Mouse (Mus musculus) liver, postnatal 0 days (tissue): ENCODE data around the gene Hltf. TPM values are rescaled to one million over a fixed set of nuclear protein-coding genes. Genes with fewer than 3 reads are reported as not detected.

Experiments
- ATAC-seq: fragments of 200-750 bp; cut with Nextera tagmentation; 2 replicates; pipeline ENCODE4 v1.8.0; 2017; ENCODE audit warnings: mild to moderate bottlenecking, moderate library complexity
- DNase-seq: peaks from one replicate; pipeline ENCODE4 v3.0.0-alpha.2; 2016
- H3K27ac ChIP-seq: fragments of 300-500 bp; sonication (generic); 2 replicates; pipeline ENCODE4 v1.5.1; 2014; ENCODE audit warnings: antibody characterized with exemption, moderate library complexity, mild to moderate bottlenecking, low read depth
- H3K27me3 ChIP-seq: fragments of 300-500 bp; sonication (generic); 2 replicates; pipeline ENCODE4 v1.6.1; 2014; ENCODE audit warnings: low read length, control low read depth, mixed read lengths; ENCODE audit not compliant: insufficient read depth
- H3K36me3 ChIP-seq: fragments of 300-500 bp; sonication (generic); replicated peaks from 2 replicates; pipeline ENCODE4 v1.6.1; 2014; ENCODE audit warnings: mild to moderate bottlenecking, control low read depth, low read length, moderate library complexity, mixed read lengths; ENCODE audit not compliant: insufficient read depth
- H3K4me1 ChIP-seq: fragments of 300-500 bp; sonication (generic); 2 replicates; pipeline ENCODE4 v1.6.1; 2014; ENCODE audit warnings: antibody characterized with exemption, mild to moderate bottlenecking, control low read depth; ENCODE audit not compliant: insufficient read depth
- H3K4me2 ChIP-seq: fragments of 300-500 bp; sonication (generic); 2 replicates; pipeline ENCODE4 v1.6.1; 2014; ENCODE audit warnings: low read depth, mild to moderate bottlenecking, low read length, moderate library complexity, mixed read lengths
- H3K4me3 ChIP-seq: fragments of 300-500 bp; sonication (generic); 2 replicates; pipeline ENCODE4 v1.5.1; 2014; ENCODE audit warnings: low read depth, low read length
- H3K9ac ChIP-seq: fragments of 300-500 bp; sonication (generic); replicated peaks from 2 replicates; pipeline ENCODE4 v1.6.1; 2014; ENCODE audit warnings: mild to moderate bottlenecking, moderate library complexity
- H3K9me3 ChIP-seq: fragments of 300-500 bp; sonication (generic); 2 replicates; pipeline ENCODE4 v1.6.1; 2016; ENCODE audit warnings: mild to moderate bottlenecking, control low read depth, low read length, mixed read lengths
- CTCF ChIP-seq: sonication (generic); IDR thresholded peaks from 2 replicates; pipeline ENCODE4 v1.5.1; 2016; ENCODE audit warnings: antibody characterized with exemption, low read depth
- EP300 ChIP-seq: IDR thresholded peaks from 2 replicates; pipeline ENCODE4 v1.6.1; 2016; ENCODE audit warnings: antibody characterized with exemption, low read depth, mild to moderate bottlenecking
- WGBS: fragments of 180-500 bp; shearing (Covaris S2); extraction: QIAGEN DNeasy Blood & Tissue Kit; methylation state at CpG from one replicate; pipeline ENCODE4 v1.1.7; 2014; ENCODE audit not compliant: insufficient replicate concordance; 5-methylcytosine and 5-hydroxymethylcytosine counted together
- polyA plus RNA-seq: library from polyadenylated mRNA; unstranded; fragments of >200 nt; fragmentation: Nextera tagmentation; extraction: Ambion mirVana; gene quantifications from 2 replicates; pipeline ENCODE4 v1.2.1, GENCODE M21; 2015

Hltf gene
- polyA plus RNA-seq, 1 experiment from 2014 or later = 8.2 TPM

DNA sequence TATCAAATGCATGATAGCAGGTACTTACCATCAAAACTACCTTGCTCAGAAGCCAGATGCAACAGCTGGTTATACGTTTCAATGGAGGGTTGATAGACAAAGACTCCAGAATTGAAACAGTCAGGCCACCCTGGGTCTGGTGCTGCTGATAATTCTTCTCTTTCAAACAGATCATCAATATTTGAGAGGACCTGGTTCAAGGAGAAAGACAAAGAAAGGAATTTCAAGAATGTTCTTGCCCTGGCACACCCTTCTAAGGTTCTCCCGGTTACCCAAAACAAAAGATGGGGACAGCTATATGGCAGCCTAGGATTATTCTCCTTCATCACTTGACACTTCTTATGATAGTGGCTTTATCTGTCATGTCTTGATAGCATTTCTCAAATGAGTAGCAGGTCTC is 92.9 kb downstream of the Hltf start:
- DNase-seq (no peak), ATAC-seq (no peak)
- Histone ChIP-seq H3K4me2 (no peak overlapping the region), H3K4me1 (peaks cover 6% of the 10 kb centered on the region; the same call in 1 of the 2 replicates), H3K36me3 (peaks cover 24% of the 10 kb centered on the region), H3K4me3 (no peak overlapping the region), H3K27me3 (no peaks in the 10 kb centered on the region), H3K9ac (no peak overlapping the region), H3K9me3 (no peaks in the 10 kb centered on the region), H3K27ac (no peak overlapping the region)
- TF ChIP-seq EP300 (no peak), CTCF (no peak)
- 85% methylated on average over 2 of the region's 2 CpGs for WGBS

DNA sequence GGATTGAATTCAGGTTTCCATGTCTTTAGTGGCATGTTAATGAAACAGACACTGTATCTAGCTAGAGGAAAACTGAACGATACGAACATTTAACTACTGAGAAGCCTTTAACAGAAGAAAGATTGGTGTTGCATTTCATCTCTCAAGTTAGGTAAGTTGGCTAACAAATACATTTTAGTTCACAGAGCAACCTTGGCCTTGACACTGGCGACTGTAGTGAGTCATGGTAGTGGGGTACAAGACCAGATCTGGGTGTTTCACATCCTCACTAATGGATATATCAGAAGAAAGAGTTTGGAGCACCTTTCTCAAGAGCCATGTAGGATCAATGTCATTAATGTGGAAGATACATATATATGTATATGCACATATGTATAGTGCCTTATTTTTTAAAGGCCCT is 94.0 kb downstream of the Hltf start:
- WGBS = 82% methylated on average over 3 of the region's 3 CpGs
- Histone ChIP-seq H3K9ac (no peak overlapping the region), H3K4me1 (peaks cover 6% of the 10 kb centered on the region; the same call in 1 of the 2 replicates), H3K4me2 (no peak overlapping the region), H3K36me3 (peaks cover 19% of the 10 kb centered on the region), H3K27ac (no peak overlapping the region), H3K4me3 (no peak overlapping the region), H3K27me3 (no peaks in the 10 kb centered on the region), H3K9me3 (no peaks in the 10 kb centered on the region)
- TF ChIP-seq CTCF (no peak), EP300 (no peak)
- no peak for ATAC-seq
- no peak for DNase-seq

DNA sequence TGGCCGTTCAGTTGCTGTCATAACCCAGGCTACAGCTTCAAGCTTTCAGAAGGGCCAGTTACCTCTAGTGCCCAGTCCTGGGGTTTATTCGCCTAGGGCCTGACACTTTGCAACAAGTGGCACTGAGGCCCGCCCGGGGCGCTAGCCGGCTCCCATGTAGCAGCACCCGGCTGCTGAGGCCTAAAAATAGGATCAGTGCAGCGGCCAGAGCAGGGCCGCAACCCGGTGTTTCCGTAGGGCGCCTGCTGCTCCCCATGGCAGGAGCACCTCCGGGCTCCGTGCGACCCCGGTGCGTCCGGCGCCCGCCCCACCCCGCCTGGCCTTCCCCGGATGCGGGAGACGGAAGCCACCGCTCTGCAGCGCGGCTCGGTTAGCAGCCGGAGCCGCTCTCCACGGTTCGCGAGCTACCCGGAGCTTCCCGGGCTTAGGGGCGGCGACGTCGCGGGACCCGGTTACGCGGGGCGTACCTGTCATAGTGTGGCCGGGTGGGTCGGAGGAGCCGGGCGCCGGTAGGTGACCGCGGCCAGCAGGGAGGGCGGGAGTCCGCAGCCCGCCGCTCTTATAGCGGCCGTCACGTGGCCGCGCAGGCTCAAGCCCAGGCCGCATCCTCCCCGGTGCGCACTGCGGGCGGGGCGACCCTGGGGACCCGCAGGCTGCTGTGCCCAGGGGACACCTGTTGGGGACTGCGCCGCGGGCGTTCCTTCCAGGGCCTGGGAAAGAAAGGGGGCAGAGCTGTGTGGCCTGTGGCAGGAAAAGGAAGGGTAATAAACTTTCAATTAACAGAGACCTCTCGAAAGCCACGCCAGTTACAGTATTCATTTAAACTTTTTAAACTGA is 97.1 kb downstream of the Hltf start, which contains the start of gene Gyg:
TSS of gene Gyg (minus strand) at position 787 of the 837 bp plus-strand sequence.
- WGBS = under 1% methylated on average over 48 of the region's 73 CpGs
- H3K9me3 ChIP-seq = 0 out of 2 replicates have a peak, but pooled peaks cover 2% of the 10 kb centered on the region
- H3K4me2 ChIP-seq = peak within 1 kb of the TSS; percentile 82
- H3K4me3 ChIP-seq = peak within 1 kb of the TSS; percentile 71
- peak; percentile 74 for DNase-seq
- H3K36me3 ChIP-seq = no peaks in the 10 kb centered on the region; the same call in 1 of the 2 replicates
- no peaks in the 10 kb centered on the region for H3K27me3 ChIP-seq
- H3K27ac ChIP-seq = peak within 1 kb of the TSS; percentile 80
- no peak for TF ChIP-seq CTCF
- no peak for TF ChIP-seq EP300
- H3K9ac ChIP-seq = peak within 1 kb of the TSS; percentile 85
- H3K4me1 ChIP-seq = peaks cover 6% of the 10 kb centered on the region; the same call in 1 of the 2 replicates
- peak; percentile 92 for ATAC-seq

DNA sequence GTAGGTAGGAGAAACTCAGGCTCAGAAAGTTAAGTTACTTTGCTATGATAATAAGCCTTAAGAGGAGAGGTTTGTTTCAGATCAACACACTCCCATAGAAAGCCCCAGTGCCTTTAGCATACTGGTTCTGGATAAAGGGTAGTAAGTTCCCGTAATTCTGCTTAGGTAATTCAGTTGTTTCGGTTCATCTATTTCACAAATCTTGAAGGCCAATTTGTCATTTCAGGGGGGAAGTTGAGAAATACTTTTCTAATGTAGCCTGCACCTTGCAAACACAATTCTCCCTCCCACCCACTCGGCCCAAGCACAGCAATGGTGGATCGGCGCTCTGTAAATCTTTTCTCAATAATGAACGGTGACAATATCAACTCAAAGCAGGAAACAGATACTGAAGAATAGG is 97.9 kb downstream of the Hltf start:
- Histone ChIP-seq H3K4me1 (peaks cover 6% of the 10 kb centered on the region; the same call in 1 of the 2 replicates), H3K36me3 (no peaks in the 10 kb centered on the region; the same call in 1 of the 2 replicates), H3K27me3 (no peaks in the 10 kb centered on the region), H3K4me3 (peak overlapping the region; percentile 71), H3K4me2 (peak overlapping the region; percentile 82), H3K9ac (no peak overlapping the region), H3K9me3 (0 out of 2 replicates have a peak, but pooled peaks cover 2% of the 10 kb centered on the region), H3K27ac (peak overlapping the region; percentile 80)
- DNase-seq = no peak
- no peak for TF ChIP-seq CTCF
- 0 out of 2 replicates have a peak, but pooled peaks have one; percentile 17 for TF ChIP-seq EP300
- no peak for ATAC-seq
- WGBS = 47% methylated on average over 6 of the region's 6 CpGs

DNA sequence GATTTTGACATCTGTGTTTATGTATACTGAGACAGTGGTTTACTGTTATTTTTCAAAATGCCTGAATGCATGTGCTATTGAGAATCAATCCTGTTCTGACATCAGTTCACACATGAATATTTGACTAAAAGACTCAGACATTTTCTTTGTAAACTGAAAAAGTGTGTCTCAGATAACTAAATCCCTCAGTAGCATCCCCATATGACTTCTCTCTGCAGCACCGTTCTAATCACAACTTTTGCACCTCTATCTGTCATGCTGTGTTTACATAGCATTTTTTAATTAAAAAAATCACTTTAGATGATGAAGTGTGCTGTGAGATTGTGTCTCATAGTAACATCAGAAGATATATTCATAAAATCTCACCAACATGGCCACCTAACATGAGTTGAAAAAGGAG is 109.9 kb downstream of the Hltf start:
- Histone ChIP-seq H3K4me1 (no peaks in the 10 kb centered on the region), H3K9me3 (no peaks in the 10 kb centered on the region), H3K36me3 (no peaks in the 10 kb centered on the region), H3K27ac (no peak overlapping the region), H3K4me3 (no peak overlapping the region), H3K4me2 (no peak overlapping the region), H3K9ac (no peak overlapping the region), H3K27me3 (no peaks in the 10 kb centered on the region)
- ATAC-seq (no peak), DNase-seq (no peak)
- 79% methylated on average over 1 of the region's 1 CpGs for WGBS
- no peak for TF ChIP-seq CTCF
- TF ChIP-seq EP300 = no peak

Other genes with a start within 250 kb of the Hltf start
- gene Cp, start 100.8 kb upstream of the Hltf start, polyA plus RNA-seq = 272 and 290 TPM in 2 replicates
- gene Hps3, start 22.5 kb upstream of the Hltf start, polyA plus RNA-seq = 5.1 and 5.4 TPM in 2 replicates
- gene Gyg, start 97.5 kb downstream of the Hltf start, polyA plus RNA-seq = 18.1 and 19.2 TPM in 2 replicates
- 2.7 and 3.0 TPM in 2 replicates for gene Cpa3, start 184.4 kb downstream of the Hltf start, polyA plus RNA-seq
- gene Cpb1, start 217.9 kb downstream of the Hltf start, polyA plus RNA-seq = 2.3 TPM in 1 of 2 replicates, not detected in the other